Mouse (Mus musculus) telencephalon, adult 2 months (tissue): Measurements from ENCODE around the gene Hesx1.
A peak's percentile ranks its signal among the peaks of the same experiment; 100 is the strongest.
"Not testable (repeated sequence)": the region's sequence is repeated elsewhere in the genome, so short reads cannot be mapped to it uniquely, and the experiment has no call there.

ENCODE experiments used
- DNase-seq: peaks from one replicate; pipeline ENCODE4 v3.0.0-alpha.2; 2011; ENCODE audit warnings: low read depth, low spot score

Hesx1 gene

DNA sequence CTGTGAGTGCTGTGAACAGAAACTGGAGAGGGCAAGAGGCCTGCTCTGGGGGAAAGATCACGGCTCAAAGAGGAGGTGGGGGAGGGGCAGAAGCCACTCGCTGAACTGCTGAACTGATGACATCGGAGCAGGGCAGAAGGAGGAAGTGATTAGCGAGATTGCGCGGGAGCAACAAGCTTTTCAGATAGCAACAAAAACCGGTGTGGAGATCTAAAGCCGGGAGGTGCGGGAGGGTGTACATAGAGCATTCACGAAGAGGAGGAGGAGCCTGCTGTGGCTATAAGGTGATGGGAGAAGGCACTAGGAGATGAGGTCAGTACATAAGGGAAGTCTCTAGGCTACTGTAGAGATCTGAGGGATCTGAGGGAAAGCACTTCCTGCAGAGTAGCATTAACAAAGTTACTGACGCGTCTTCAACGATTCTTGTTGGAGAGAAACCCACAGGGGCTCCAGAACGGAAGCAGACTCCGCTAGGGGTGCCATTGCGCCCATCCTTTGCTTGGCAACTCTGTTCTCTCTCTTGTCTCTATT, at the start of gene Hesx1:
Gene Hesx1, plus strand, starts transcription at position 206 of the 531 bp plus-strand sequence.
- no peak for DNase-seq

DNA sequence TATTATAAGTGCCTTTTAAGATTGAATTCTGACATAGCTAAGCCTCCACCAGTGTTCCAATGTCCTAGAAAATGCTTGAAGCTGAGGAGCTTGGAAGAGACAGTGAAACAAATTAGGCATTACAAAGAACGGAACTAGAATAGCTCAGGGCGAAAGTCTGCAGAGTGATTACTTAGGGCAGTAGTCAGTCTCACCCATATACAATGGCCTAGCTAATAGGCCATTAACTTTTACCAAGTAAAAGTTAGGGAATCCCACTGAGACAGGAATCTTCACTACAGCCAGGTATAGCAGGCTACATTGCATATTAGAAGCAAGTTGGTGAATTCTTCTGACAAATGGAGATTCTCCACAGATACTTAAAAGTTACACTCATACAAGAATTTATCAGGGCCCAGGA, 38.1 kb upstream of the Hesx1 start:
- not testable (repeated sequence) for DNase-seq

DNA sequence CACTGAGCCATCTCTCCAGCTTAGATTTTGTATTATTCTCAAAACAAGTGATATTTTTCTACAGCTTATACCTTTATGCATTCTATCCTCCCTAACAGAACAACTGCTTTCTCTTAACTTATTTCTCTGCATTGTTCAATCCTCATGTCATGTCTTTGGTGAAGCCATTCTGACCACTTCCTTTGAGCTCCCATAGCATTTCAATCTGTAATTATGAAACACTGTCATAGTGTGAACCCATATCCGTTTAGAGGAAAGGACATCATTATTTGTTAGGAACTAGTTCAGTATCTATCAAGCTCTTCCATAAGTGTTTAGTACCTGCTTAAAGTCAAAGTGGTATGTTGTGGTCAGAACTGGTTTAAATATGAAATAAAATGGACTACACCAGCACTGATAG, 33.7 kb upstream of the Hesx1 start:
- no peak for DNase-seq

DNA sequence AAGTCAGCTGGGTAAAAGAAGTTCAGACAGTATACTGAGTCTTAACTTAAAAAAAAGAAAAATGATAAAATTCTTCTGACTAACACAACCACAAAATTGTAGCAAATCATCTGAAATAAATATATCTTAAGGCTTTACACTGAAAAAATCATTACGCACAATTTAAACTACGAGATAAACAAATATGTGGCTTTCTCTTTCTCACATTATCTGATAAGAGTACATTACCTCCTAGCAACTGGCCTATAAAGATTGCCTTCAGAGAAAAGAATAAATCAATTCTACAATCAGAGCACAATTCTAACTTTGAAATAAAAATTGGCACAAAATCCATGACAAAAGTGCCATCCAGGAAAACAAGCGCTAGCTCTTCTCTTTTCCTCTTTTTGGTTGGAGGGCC, 25.1 kb upstream of the Hesx1 start:
- no peak for DNase-seq

GRCm38 (mm10) chr14:26969856-26970407, 24.3 kb upstream of the Hesx1 start:
- DNase-seq, result peak; percentile 51

DNA sequence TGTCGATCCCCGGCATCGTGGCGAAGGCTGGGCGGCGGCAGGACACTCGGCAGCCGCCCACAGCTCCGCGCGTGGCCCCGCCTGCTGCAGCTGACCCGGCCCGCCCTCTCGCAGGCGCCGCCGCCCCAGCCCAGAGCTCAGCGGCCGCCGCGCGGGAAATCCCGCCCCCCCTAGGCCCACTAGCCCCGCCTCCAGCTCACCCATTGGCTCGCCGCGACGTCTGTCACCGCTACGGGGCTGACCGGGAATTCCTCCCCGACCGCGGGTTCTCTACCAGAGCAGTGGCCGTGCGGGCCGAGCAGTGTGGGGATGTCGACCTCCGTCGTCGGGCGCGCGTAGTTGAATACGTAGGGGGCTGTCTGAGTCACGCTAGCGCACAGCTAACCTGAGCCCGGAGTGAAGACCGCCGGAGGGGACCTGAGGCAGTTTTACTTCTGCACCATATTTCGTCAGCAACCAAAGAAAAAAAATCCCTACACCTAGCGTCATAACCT, 23.7 kb upstream of the Hesx1 start:
- DNase-seq, result peak; percentile 84

- no peak for DNase-seq
These were observed 23.0 kb upstream of the Hesx1 start, which contains the start of gene Appl1 for GRCm38 (mm10) chr14:26971106-26971789. Gene Appl1, minus strand, starts transcription at chr14:26971232.

DNA sequence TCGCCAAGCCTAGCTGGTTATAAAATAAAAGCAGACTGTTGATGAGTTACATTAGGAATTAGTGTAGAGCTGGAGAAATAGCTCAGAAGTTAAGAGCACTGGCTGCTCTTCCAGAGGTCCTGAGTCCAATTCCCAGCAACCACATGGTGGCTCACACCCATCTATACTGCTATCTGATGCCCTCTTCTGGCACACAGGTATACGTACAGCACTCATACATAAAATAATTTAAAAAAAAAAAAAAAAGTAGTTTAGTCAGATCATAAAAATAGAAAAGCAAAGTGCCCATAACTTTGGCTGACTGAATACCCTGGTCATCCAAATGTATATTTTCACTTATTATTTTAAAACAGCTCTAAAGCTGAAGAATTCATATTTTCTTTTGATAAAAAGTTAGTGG, 21.1 kb upstream of the Hesx1 start:
- DNase-seq, result no peak

DNA sequence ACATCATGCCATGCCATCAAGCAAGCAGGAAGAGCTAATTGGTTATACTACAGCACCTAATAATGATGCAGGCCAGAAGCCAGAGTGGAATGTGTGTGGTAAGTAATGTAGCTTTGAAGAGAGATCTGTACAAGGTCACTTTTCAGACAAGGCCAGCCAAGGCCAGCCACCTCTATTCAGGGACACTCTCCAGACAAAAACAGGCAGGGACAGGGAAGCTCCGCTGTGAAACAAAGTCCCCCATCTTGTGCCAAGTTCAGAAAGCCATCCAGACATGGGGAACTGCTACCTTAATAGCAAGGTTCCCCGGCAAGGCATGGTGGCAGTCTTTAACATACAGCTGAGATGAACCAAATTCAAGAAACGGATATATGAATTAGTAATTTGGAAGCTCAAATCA, 18.7 kb upstream of the Hesx1 start:
- no peak for DNase-seq

GRCm38 (mm10) chr14:26976212-26976611, 18.0 kb upstream of the Hesx1 start:
- DNase-seq, result no peak

GRCm38 (mm10) chr14:26977500-26977899, 16.7 kb upstream of the Hesx1 start:
- no peak for DNase-seq

- DNase-seq, result no peak
These were observed 14.4 kb upstream of the Hesx1 start for GRCm38 (mm10) chr14:26979808-26980207.

DNA sequence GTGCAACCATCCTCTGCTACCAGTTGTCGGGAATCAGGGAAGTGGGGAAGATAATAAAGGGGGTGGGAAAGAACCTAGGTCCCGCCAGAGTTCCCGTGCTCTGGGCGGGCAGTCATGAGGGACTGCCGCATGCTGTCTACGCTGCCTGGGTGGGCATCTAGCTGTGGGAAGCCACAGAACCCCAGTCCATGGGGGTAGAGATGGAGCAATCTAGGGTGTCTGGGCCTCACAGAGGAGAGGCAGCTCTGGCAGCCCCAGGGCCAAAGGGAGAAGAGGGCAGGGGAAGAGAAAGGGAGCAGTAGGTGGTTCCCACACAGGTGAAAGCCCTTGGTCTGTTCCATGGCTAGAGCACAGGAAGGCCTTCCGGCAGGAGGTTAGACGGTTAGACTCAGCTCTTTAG, 13.2 kb upstream of the Hesx1 start:
- no peak for DNase-seq

GRCm38 (mm10) chr14:26981494-26982149, 12.6 kb upstream of the Hesx1 start:
- DNase-seq, result no peak

DNA sequence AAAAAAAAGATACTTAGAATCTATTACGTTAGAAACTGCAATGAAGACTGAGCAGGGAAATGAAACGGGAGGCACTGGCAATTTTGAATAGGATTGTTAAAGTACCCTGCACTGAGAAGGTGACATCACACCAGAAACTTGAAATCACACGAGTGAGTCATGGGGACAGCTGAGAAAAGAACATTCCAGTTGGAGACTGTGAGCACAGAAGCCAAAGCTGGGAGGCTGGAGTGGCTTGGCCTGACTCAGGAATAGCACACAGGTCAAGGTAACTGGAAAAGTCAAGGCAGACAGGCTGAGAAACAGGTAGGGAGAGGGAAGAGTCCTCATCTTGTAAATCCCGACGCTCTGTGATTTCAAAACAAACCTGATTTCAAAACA, 12.1 kb upstream of the Hesx1 start:
- no peak for DNase-seq

DNA sequence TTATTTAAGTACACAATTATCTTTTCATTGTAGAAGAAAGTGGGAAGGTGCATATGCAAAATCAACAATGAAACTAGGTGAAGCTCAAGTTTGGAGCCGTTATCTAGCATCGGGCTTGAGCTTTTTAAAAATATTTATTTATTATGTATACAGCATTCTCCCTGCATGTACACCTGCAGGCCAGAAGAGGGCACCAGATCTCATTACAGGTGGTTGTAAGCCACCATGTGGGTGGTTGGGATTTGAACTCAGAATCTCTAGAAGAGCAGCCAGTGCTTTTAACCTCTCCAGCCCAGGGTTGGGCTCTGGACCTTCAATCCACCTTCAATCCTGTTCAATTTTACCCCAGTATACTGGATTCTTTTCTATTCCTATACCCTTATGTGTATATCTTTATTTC, 5.5 kb upstream of the Hesx1 start:
- DNase-seq, result no peak

- DNase-seq, result no peak
These were observed 2.6 kb upstream of the Hesx1 start for GRCm38 (mm10) chr14:26991622-26992021.

GRCm38 (mm10) chr14:26993427-26993826, 789 bp upstream of the Hesx1 start:
- DNase-seq, result no peak

GRCm38 (mm10) chr14:26996257-26996656, 2.0 kb downstream of the Hesx1 start:
- no peak for DNase-seq

- DNase-seq, result no peak
These were observed 6.2 kb downstream of the Hesx1 start for GRCm38 (mm10) chr14:27000386-27000785.

GRCm38 (mm10) chr14:27004906-27005305, 10.7 kb downstream of the Hesx1 start:
- no peak for DNase-seq

DNA sequence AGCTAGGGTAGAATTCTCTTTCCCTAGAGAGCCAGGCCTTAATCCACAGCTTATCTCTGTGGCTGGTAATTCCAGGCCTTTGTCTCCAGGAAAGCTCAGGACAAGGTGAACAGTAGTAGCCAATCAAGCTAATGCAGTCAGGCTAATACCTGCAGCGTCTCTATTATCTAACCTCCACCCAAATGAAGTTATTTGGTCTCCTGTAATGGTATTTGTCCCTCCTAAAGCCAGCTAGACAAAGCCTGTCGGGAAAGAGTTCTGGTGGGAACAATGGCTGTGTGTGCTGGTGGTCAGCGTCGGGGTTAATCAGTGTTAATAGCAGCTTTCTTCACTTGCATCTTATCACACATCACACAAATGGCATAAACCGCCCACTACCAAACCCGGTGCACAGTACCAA, 11.7 kb downstream of the Hesx1 start:
- DNase-seq, result no peak

DNA sequence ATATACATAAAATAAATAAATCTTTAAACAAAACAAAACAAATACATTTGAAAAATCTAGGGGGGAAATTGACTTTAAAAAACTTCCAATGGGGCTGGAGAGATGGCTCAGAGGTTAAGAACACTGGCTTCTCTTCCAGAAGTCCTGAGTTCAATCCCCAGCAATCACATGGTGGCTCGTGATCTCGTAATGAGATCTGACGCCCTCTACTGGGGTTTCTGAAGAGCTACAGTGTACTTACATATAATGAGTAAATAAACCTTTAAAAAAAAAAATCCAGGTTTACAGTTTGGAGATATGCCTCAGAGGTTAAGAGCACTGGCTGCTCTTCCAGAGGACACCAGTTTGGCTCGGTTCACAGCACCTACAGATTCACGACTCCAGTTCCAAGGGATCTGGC, 17.3 kb downstream of the Hesx1 start:
- DNase-seq, result no peak
